Mouse (Mus musculus) stomach, embryonic 16.5 days (tissue): ENCODE data around the gene Olfr1257. TPM values are rescaled to one million over a fixed set of nuclear protein-coding genes. Genes with fewer than 3 reads are reported as not detected.
"Not testable (repeated sequence)": the region's sequence is repeated elsewhere in the genome, so short reads cannot be mapped to it uniquely, and the experiment has no call there.

ENCODE experiments used
- ATAC-seq: fragments of 200-750 bp; cut with Nextera tagmentation; 2 replicates; pipeline ENCODE4 v1.8.0; 2017; ENCODE audit warnings: moderate number of reproducible peaks, moderate TSS enrichment; ENCODE audit not compliant: insufficient read depth, low FRiP score
- H3K27ac ChIP-seq: fragments of 300-500 bp; sonication (generic); 2 replicates; pipeline ENCODE4 v1.5.1; 2014; ENCODE audit warnings: low read length
- H3K27me3 ChIP-seq: fragments of 300-500 bp; sonication (generic); 2 replicates; pipeline ENCODE4 v1.6.1; 2014; ENCODE audit warnings: low read length, control low read depth, mixed read lengths; ENCODE audit not compliant: control insufficient read depth, insufficient read depth
- H3K36me3 ChIP-seq: fragments of 300-500 bp; sonication (generic); 2 replicates; pipeline ENCODE4 v1.6.1; 2014; ENCODE audit warnings: low read length; ENCODE audit not compliant: control insufficient read depth, insufficient read depth
- H3K4me1 ChIP-seq: fragments of 300-500 bp; sonication (generic); 2 replicates; pipeline ENCODE4 v1.6.1; 2014; ENCODE audit warnings: low read length, control low read depth, mixed read lengths; ENCODE audit not compliant: control insufficient read depth, insufficient read depth
- H3K4me2 ChIP-seq: fragments of 300-500 bp; sonication (generic); 2 replicates; pipeline ENCODE4 v1.6.1; 2014; ENCODE audit warnings: low read depth, low read length, mixed read lengths
- H3K4me3 ChIP-seq: fragments of 300-500 bp; sonication (generic); replicated peaks from 2 replicates; pipeline ENCODE4 v1.5.1; 2014; ENCODE audit warnings: mild to moderate bottlenecking, low read length
- H3K9ac ChIP-seq: fragments of 300-500 bp; sonication (generic); 2 replicates; pipeline ENCODE4 v1.6.1; 2014; ENCODE audit warnings: low read length
- H3K9me3 ChIP-seq: fragments of 300-500 bp; sonication (generic); replicated peaks from 2 replicates; pipeline ENCODE4 v1.6.1; 2016; ENCODE audit warnings: low read length, control low read depth; ENCODE audit not compliant: control insufficient read depth
- WGBS: fragments of 180-500 bp; shearing (Covaris S2); extraction: QIAGEN DNeasy Blood & Tissue Kit; methylation state at CpG from one replicate; pipeline ENCODE4 v1.1.7; 2014; 5-methylcytosine and 5-hydroxymethylcytosine counted together
- polyA plus RNA-seq: library from polyadenylated mRNA; unstranded; fragments of >200 nt; fragmentation: Nextera tagmentation; extraction: Ambion mirVana; gene quantifications from 2 replicates; pipeline ENCODE4 v1.2.1, GENCODE M21; 2015

Olfr1257 gene
- not detected in 2 replicates for polyA plus RNA-seq

DNA sequence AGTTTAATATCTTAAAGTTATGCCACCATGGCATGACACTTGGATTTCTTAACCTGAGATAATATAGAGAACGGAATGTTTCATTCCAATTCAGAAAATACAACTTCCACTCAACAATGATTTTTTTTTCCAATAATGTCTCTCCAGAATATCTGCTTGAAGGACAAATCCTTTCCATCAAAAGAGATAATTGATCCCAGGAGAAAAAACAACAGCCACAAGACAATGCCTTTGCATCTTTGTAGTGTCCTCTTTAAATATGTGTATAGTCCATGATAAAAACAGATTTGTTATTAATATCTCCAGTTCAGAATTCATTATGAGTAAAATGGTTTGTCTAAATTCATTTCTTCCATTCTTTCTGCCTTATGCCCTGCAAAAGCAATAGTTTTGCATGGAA is at the start of gene Olfr1257:
Olfr1257 (plus strand) TSS at position 301 of the 400 bp plus-strand sequence.
- Histone ChIP-seq H3K27ac (no peak within 1 kb of the TSS), H3K9ac (no peak within 1 kb of the TSS), H3K4me2 (no peak within 1 kb of the TSS), H3K4me3 (no peak within 1 kb of the TSS), H3K27me3 (no peaks in the 10 kb centered on the region), H3K4me1 (no peaks in the 10 kb centered on the region), H3K36me3 (no peaks in the 10 kb centered on the region), H3K9me3 (no peaks in the 10 kb centered on the region)
- no peak for ATAC-seq
- 87% methylated on average over 1 of the region's 1 CpGs for WGBS

DNA sequence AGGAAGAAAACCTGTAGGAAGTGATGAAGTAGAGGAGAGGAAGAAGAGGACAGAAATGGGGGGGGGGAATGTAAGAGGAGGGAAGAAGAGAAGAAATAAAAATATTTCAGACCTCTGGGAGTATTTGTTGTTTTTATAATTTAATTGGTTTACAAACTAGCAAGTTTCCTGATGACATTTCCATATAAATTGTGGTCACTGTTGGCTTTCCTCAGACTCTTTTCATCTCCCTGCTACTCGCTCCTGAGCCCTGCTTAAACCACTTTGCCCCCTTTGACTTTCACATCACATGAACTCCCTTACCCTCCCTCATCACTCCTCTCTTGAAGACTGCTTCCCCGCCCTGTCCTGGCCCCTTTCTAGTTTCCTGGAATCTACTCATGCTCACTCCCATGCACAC is 36.8 kb upstream of the Olfr1257 start, which contains the start of gene Olfr1256:
Olfr1256 (minus strand) TSS at position 101 of the 400 bp plus-strand sequence.
- ATAC-seq = no peak
- WGBS = 52% methylated on average over 2 of the region's 2 CpGs
- no peak within 1 kb of the TSS for H3K4me2 ChIP-seq
- no peaks in the 10 kb centered on the region for H3K36me3 ChIP-seq
- H3K9me3 ChIP-seq = no peaks in the 10 kb centered on the region
- no peaks in the 10 kb centered on the region for H3K27me3 ChIP-seq
- no peaks in the 10 kb centered on the region for H3K4me1 ChIP-seq
- no peak within 1 kb of the TSS for H3K9ac ChIP-seq
- H3K4me3 ChIP-seq = no peak within 1 kb of the TSS
- H3K27ac ChIP-seq = no peak within 1 kb of the TSS

DNA sequence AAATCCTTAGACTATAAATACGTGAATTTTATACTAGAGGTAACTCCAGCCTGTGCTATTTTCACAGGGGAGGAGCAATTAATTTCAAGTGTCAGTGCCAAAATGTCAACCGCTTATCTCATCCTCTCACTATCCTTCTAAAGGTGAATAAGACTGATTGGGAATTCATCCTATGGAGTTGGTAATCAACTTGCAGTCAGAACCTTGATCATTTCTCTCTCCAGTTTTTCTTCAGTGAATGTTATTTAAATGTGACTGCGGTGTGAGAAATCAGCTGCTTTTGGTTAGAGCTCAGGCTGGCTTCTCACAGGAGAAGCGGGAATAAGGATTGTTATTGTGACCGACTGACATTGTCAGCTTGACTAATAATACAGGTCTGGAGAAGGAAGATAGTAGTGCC is 30.1 kb upstream of the Olfr1257 start, which contains the start of gene Olfr48:
Olfr48 (minus strand) TSS at position 101 of the 400 bp plus-strand sequence.
- no peaks in the 10 kb centered on the region for H3K9me3 ChIP-seq
- H3K4me3 ChIP-seq = no peak within 1 kb of the TSS
- H3K4me1 ChIP-seq = no peaks in the 10 kb centered on the region
- no peaks in the 10 kb centered on the region for H3K36me3 ChIP-seq
- 70% methylated on average over 5 of the region's 5 CpGs for WGBS
- H3K9ac ChIP-seq = no peak within 1 kb of the TSS
- H3K4me2 ChIP-seq = no peak within 1 kb of the TSS
- H3K27me3 ChIP-seq = no peaks in the 10 kb centered on the region
- no peak within 1 kb of the TSS for H3K27ac ChIP-seq
- no peak for ATAC-seq

DNA sequence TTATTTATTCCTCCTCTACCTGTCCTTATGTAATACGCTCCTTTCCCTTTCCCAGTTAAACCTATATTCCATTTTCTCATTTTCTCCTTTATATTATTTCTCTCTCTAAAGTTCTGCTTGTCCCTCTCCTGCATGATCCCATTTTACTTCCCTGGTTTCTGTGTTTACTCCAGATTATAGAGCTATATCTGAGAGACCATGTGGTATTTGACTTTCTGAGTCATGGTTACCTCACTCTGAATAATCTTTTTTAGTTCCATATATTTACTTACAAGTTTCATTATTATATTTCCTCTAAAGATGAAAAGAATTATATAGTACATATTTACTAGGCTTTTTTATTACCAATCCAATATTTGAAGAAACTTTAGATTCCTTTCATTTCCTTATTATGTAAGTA is 29.0 kb upstream of the Olfr1257 start:
- no peak overlapping the region for H3K4me2 ChIP-seq
- H3K36me3 ChIP-seq = no peaks in the 10 kb centered on the region
- no peak overlapping the region for H3K9ac ChIP-seq
- H3K27ac ChIP-seq = no peak overlapping the region
- WGBS = 79% methylated on average over 1 of the region's 1 CpGs
- no peaks in the 10 kb centered on the region for H3K9me3 ChIP-seq
- no peak overlapping the region for H3K4me3 ChIP-seq
- no peaks in the 10 kb centered on the region for H3K27me3 ChIP-seq
- no peaks in the 10 kb centered on the region for H3K4me1 ChIP-seq
- peak; percentile 53; the same call in 1 of the 2 replicates for ATAC-seq

DNA sequence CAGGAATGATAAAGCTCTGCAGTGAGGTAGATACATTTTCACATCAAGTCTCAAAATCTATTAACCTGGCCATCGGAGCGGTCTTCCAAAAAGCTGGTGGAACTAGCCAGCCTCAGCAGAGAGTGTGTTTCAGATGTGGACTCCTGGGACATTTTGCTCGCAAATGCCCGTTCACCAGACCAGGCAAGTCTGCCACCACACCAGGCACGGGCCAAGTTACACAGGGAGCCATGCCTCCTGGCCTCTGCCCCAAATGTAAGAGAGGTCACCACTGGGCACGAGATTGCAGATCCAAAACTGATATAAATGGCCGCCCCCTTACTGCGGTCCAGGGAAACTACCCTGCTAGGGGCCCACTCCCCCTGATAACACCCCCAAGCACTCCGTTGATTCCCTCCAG is 34.4 kb downstream of the Olfr1257 start:
- H3K9me3 ChIP-seq, H3K27me3 ChIP-seq, H3K4me2 ChIP-seq, H3K36me3 ChIP-seq, H3K4me3 ChIP-seq, ATAC-seq, H3K4me1 ChIP-seq, H3K27ac ChIP-seq, H3K9ac ChIP-seq: not testable (repeated sequence)
- WGBS = 83% methylated on average over 9 of the region's 9 CpGs

DNA sequence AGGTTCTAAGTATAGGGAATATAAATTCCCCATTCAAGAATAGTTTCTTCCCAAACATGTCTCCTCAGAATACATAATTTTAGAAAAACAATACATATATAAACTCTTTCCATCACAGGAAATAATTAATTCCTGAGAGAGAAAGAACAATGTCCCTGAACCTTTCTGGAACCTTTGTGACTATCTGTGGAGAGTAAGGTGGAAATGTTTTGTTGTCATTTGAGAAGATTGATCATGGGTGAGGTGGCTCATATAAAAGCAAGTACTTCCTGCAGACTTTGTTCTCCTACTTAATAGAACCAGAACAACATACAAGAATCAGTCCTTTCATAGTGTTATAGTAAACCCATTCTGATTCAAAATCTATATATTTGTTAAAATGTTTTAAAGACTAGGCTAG is 48.8 kb downstream of the Olfr1257 start, which contains the start of gene Olfr1258:
Olfr1258 (plus strand) TSS at position 301 of the 400 bp plus-strand sequence.
- H3K9me3 ChIP-seq = no peaks in the 10 kb centered on the region
- H3K4me1 ChIP-seq = no peaks in the 10 kb centered on the region
- H3K36me3 ChIP-seq = no peaks in the 10 kb centered on the region
- no peaks in the 10 kb centered on the region for H3K27me3 ChIP-seq
- H3K4me2 ChIP-seq = no peak within 1 kb of the TSS
- no peak within 1 kb of the TSS for H3K27ac ChIP-seq
- ATAC-seq = no peak
- H3K4me3 ChIP-seq = no peak within 1 kb of the TSS
- H3K9ac ChIP-seq = no peak within 1 kb of the TSS

Other genes with a start within 250 kb of the Olfr1257 start
- not detected in 2 replicates for gene Olfr1249, start 243.5 kb upstream of the Olfr1257 start, polyA plus RNA-seq
- not detected in 2 replicates for gene Olfr1250, start 217.0 kb upstream of the Olfr1257 start, polyA plus RNA-seq
- gene Olfr1251, start 206.5 kb upstream of the Olfr1257 start, polyA plus RNA-seq = not detected in 2 replicates
- gene Olfr1252, start 153.4 kb upstream of the Olfr1257 start, polyA plus RNA-seq = not detected in 2 replicates
- gene Olfr1253, start 121.3 kb upstream of the Olfr1257 start, polyA plus RNA-seq = not detected in 2 replicates
- not detected in 2 replicates for gene Olfr1254, start 84.8 kb upstream of the Olfr1257 start, polyA plus RNA-seq
- not detected in 2 replicates for gene Olfr1255, start 66.4 kb upstream of the Olfr1257 start, polyA plus RNA-seq
- gene Olfr1256, start 36.9 kb upstream of the Olfr1257 start, polyA plus RNA-seq = not detected in 2 replicates
- gene Olfr48, start 30.2 kb upstream of the Olfr1257 start, polyA plus RNA-seq = not detected in 2 replicates
- not detected in 2 replicates for gene Olfr1258, start 48.9 kb downstream of the Olfr1257 start, polyA plus RNA-seq
- gene Olfr1259, start 70.2 kb downstream of the Olfr1257 start, polyA plus RNA-seq = not detected in 2 replicates
- gene Olfr1260, start 95.9 kb downstream of the Olfr1257 start, polyA plus RNA-seq = not detected in 2 replicates
- gene Olfr1261, start 112.8 kb downstream of the Olfr1257 start, polyA plus RNA-seq = not detected in 2 replicates
- gene Olfr1262, start 121.7 kb downstream of the Olfr1257 start, polyA plus RNA-seq = not detected in 2 replicates
- gene Olfr1263, start 133.7 kb downstream of the Olfr1257 start, polyA plus RNA-seq = not detected in 2 replicates
- gene Olfr1264, start 147.1 kb downstream of the Olfr1257 start, polyA plus RNA-seq = not detected in 2 replicates
- not detected in 2 replicates for gene Olfr1265, start 156.9 kb downstream of the Olfr1257 start, polyA plus RNA-seq
- not detected in 2 replicates for gene Olfr140, start 185.2 kb downstream of the Olfr1257 start, polyA plus RNA-seq
- not detected in 2 replicates for gene Olfr1269, start 243.0 kb downstream of the Olfr1257 start, polyA plus RNA-seq